Mouse (Mus musculus): ENCODE results near the gene Ppt2.

GRCm38 (mm10) chr17:34587814-34588213 is 40.5 kb downstream of the Ppt2 start:
- no peak for TF ChIP-seq CTCF (IDR thresholded peaks at IDR 0.05; ENCODE audit: low read depth, low read length)
- no peak for TF ChIP-seq GATA1 (IDR thresholded peaks at IDR 0.05; ENCODE audit: borderline replicate concordance, low read length)
